Mouse (Mus musculus): Measurements from ENCODE around the gene Erbb3.

- TF ChIP-seq POLR2A (IDR thresholded peaks at IDR 0.05; ENCODE audit: borderline replicate concordance, extremely low read depth, low read depth, low read length): no peak
- TF ChIP-seq CTCF (IDR thresholded peaks at IDR 0.05; ENCODE audit: insufficient read depth, low read length): no peak
Measured at GRCm38 (mm10) chr10:128620241-128620640, 30.8 kb upstream of the Erbb3 start.

Measured in lung, adult 2 months (tissue).